Mouse (Mus musculus) cerebellum, adult 11-12 months (tissue): ENCODE results near the gene Cpm.
"Not testable (repeated sequence)": the region's sequence is repeated elsewhere in the genome, so short reads cannot be mapped to it uniquely, and the experiment has no call there.

Source experiments
- DNase-seq: peaks from one replicate; pipeline ENCODE4 v3.0.0; 2022

Cpm gene

GRCm38 (mm10) chr10:117707114-117707838 is 78.0 kb downstream of the Cpm start:
- no peak for DNase-seq

GRCm38 (mm10) chr10:117708376-117708775 is 79.1 kb downstream of the Cpm start:
- no peak for DNase-seq

DNA sequence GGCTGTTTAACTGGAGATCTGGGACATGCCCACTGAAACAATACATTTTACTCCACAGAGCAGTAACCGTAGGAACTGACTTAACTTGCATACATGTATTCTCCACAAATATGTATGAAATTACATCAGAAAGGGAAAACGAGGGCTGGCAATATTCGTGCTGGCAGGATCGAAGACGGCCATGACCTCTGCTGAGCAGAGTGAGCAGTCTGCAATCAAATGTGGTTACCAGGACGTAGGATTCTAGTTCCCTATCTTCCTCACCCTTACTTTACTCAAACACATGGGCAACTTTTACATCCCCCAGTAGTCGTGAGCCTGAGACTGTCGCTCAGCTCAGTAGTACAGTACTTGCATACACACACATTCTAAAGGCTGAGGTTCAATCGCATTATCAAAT is 79.6 kb downstream of the Cpm start:
- no peak for DNase-seq

DNA sequence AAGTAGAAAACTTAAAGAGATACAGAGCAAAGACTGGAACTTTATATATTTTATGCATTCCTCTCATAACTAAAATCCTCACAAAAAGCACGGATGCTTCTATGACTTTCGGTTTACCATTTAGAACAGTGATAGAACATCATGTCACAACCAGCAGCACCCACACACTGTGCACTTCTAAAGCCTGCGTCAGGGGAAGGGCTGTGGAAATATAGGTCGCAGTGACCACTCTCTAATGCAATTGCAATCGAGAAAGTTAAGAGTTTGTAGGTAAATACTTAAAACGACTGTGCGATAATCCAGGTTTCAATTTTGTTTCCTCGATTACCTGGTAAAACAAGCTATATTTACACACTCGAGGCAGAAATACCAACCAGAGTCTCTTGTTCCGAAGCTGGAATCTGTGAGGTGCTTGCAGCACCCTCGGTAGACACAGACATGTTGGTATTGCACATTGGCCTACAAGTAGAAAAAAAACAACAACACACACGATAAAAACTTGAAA is 80.1 kb downstream of the Cpm start:
- DNase-seq, result no peak

GRCm38 (mm10) chr10:117709930-117710603 is 80.8 kb downstream of the Cpm start:
- DNase-seq, result peak; percentile 83

GRCm38 (mm10) chr10:117710604-117711141 is 81.4 kb downstream of the Cpm start, which contains the start of gene Mdm2:
Gene Mdm2 (minus strand): TSS chr10:117710758.
- peak; percentile 92 for DNase-seq

DNA sequence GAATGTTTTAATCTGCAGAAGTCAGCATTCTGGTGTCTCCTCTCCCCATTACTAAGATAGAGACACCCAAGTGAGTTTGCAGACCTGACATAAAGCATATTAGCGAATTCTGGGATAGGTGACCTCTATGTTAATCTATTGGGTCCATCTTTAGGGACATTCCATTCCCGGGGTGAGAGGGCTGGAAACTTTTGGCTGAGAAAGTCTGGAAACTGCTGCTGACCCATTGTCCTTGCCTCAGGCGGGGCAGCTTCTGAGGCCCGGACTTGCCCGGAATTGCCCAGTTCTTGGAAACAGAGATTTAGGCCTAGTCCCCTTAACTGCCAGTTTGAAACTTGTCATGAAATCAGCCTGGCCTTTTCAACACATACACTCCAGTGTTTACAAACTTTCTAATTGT is 82.1 kb downstream of the Cpm start:
- peak; percentile 22 for DNase-seq

- DNase-seq, result peak; percentile 27
Observed at GRCm38 (mm10) chr10:117712191-117712754, 83.0 kb downstream of the Cpm start.

- no peak for DNase-seq
Observed at GRCm38 (mm10) chr10:117712871-117713270, 83.6 kb downstream of the Cpm start.

DNA sequence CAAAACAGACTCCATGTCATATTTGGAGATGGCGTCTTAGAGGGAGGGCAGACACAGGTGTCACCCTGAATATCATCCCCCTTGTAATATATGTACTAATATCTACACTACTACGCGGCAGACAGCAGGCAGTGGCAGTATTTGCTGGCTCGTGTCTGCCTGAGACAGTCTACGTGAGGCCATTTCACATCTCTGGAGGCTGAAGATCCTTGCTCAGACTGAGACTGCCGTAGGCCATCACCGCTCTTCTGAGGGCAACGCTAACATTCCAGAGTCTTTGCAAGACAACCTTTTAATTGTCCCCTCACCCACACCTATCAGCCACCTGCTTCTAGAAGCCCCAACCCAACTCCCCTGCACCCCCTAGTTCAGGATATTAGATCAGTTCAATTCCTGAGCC is 84.2 kb downstream of the Cpm start:
- no peak for DNase-seq

DNA sequence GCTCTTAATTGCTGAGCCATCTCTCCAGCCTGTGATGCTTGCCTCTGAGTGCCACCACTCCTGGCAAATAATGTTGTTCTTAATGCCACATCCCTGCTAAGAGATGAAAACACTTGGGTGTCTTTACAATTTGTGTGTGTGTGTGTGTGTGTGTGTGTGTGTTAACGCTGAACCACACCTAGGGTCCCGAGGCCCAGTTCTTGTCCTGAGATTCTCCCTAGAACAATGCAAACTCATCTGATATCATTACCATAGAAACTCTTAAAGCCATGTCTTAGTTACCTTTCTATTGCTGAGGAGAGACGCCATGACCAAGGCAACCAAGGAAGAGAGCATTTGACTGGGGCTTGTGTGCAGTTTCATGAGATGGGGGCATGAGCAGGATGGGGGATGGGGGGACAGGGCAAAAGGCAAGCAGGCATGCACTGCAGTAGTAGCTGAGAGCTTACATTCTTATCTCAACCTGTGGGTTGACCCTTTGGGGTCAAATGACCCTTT is 84.8 kb downstream of the Cpm start:
- no peak for DNase-seq

- DNase-seq, result no peak
Observed at GRCm38 (mm10) chr10:117714928-117715500, 85.7 kb downstream of the Cpm start.

- not testable (repeated sequence) for DNase-seq
Observed at GRCm38 (mm10) chr10:117715654-117716053, 86.4 kb downstream of the Cpm start.

- no peak for DNase-seq
Observed at GRCm38 (mm10) chr10:117716686-117717085, 87.4 kb downstream of the Cpm start.

- DNase-seq, result no peak
Observed at GRCm38 (mm10) chr10:117717583-117717982, 88.3 kb downstream of the Cpm start.

DNA sequence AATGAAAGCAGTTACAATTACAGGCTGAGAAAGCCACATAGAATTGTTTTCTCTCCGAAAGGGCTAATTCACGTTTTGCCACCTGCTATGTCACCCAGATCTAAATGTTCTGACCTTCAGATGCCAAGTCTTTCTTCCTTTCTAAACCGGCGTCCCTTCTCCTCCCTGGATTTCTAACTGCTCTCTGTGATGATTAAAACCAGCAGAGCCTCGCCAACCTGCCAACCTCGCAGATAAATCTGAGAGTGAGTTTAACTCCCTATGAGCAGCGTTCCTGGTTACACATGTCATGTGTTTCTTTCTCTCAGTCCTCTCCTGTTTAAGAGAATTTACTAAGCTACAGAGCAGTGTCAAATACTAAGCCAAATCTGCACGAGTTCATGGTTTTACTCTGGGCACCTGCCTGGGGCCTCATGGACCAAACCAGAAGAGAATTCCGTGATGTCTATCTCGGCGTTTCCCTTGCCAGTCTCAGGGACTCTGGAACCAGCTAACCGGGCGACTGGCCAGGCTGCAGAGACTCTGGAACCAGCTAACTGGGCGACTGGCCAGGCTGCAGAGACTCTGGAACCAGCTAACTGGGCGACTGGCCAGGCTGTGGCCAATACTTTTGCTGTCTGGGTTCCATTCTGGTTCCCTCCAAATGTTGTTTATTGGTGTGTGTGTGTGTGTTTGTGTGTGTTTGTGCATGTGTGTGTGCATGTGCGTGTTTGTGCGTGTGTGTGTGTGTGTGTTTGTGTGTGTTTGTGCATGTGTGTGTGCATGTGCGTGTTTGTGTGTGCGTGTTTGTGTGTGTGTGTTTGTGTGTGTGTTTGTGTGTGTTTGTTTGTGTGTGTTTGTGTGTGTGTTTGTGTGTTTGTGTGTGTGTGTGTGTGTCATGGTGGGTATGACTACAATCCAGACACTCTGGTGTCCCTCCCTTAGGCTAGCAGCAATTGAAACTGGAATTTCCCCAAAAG is 89.1 kb downstream of the Cpm start:
- DNase-seq, result no peak

GRCm38 (mm10) chr10:117724136-117724718 is 94.9 kb downstream of the Cpm start:
- no peak for DNase-seq

GRCm38 (mm10) chr10:117724804-117725361 is 95.6 kb downstream of the Cpm start:
- DNase-seq, result no peak

DNA sequence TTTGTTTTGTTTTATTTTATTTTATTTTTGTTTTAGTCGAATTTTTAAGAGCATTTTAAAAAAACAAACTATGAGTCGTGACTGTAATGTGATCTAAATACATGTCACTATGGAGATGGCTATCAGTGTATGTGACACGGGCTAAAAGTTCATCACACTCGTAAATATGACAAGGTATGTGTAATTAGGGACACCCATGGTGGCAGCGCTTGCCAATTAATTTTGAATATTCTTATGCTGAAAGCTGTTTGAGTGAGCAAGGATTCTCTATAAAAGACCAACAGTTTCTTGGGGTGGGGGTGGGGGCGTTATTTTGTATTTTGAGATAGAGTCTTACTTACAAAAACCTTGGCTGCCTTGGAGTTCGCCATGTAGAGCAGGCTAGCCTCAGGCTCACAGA is 96.4 kb downstream of the Cpm start:
- DNase-seq, result no peak

GRCm38 (mm10) chr10:117726350-117726749 is 97.0 kb downstream of the Cpm start:
- no peak for DNase-seq

DNA sequence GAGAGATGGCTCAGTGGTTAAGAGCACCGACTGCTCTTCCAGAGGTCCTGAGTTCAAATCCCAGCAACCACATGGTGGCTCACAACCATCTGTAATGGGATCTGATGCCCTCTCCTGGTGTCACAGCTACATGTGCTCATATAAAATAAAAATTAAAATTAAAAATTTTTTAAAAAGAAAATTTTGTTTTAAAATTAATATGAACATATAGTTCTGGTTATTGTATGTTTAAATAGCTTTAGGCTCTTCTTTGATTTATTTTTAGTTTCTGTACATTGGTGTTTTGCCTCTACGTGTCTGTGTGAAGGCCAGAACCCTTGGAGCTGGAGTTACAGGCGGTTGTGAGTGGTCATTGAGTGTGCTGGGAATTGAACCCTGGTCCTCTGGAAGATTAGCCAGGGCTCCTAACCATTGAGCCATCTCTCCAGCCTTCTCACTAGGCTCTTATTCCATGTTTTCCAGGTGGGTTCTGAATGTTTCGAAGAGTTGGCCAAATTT is 97.6 kb downstream of the Cpm start:
- DNase-seq, result no peak
